Mouse (Mus musculus) c-Kit-negative CD71-positive TER-119-positive erythroid progenitor cells, embryonic 14.5 days (primary cell): ENCODE measurements around the gene D430042O09Rik.

ENCODE experiments used
- DNase-seq: peaks from one replicate; pipeline ENCODE4 v3.0.0-alpha.2; 2013; ENCODE audit warnings: low read depth, low spot score

D430042O09Rik gene

DNA sequence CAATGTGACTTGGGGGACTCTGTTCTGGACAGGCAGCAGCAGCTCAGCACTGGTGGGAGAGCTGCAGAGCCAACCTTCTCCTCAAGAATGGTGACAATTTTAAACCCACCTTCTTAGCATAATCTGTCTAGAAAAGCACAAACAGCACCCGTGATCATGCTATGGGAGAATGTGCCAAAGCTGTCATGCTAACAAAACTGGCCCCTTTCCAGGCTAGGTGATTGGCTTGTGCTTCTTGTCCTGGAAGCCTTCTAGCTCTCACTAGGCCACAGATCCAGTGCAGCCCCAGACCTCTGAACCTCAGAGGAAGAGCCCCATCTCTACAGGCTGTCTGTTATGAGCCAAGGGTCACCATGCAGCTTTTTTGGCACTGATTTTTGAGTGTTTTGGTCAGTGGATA lies 98.9 kb downstream of the D430042O09Rik start:
- DNase-seq, result no peak

DNA sequence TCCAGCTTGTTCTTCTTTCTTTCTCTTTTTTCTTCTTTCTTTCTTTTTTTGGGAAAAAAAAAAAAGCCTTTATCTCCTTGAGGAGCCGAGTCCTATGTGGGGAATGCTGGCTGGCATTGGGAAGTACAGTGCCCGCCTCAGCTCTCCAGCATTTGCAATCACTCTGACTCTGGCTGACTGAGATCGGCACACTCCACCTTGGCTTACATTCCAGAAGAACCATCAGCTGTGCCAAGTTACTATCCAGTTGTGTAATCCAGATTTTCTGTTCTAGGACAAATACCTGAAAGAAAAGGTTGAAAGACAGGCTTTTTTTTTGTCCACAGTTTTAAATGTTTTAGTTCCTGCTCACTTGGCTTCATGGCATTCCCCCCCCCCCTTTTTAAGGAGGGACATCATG lies 100.5 kb downstream of the D430042O09Rik start:
- DNase-seq, result no peak

DNA sequence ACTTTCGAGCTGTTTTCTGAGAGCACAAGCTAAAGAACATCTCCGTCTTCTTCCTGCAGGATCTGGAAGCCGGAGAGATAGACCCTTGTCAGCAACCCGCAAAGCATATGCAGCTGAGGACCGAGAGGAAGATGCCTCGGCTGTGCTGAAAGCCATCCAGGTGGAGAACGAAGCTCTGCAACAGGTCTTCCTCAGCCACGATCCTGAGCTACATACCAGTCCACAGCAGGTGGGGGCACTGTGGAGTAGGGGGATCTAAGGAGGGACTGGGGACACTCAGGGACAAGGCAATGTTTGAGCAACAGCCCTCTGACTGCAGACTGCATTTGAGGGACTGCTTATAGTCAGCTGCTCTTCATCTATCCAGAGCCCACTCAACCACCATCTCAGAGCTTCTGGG lies 105.0 kb downstream of the D430042O09Rik start:
- DNase-seq, result no peak

DNA sequence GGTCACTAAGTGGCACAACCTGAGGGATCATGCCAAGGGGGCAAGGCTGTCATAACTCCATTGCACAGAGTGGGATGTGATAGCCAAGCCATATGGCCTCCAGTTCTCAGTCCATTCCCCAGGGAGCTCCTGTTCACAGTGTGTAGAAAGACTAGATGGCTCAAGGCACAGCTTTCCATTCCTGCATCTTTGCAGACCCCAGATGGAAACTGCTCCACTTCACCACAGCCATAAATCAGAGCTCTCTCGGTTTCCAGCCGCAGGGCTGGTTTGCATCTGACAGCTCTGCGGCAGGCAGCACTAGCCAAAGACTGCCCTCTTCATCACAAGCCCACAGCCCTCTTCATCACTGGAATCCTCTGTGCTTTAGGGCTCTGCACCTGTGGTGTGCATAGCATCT lies 108.0 kb downstream of the D430042O09Rik start:
- no peak for DNase-seq

DNA sequence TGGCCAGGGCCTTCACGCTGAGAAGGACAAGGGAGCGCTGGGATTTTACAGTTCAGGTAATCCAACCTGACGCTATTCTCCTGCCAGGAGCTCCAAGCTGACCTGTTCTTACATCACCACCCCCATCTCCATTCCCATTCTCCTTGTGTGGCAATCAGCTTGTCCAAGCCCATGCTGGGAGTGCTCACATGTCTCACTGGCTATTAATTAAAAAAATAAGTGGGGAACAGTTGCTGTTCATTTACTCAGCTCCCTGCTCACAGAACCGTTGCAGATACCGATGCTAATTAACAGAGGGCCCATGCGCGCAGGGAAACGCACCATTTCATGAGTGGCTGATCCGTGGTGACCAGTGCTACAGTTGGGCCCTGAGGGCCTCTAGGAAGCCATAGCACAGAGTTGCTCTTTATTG lies 110.6 kb downstream of the D430042O09Rik start:
- no peak for DNase-seq

DNA sequence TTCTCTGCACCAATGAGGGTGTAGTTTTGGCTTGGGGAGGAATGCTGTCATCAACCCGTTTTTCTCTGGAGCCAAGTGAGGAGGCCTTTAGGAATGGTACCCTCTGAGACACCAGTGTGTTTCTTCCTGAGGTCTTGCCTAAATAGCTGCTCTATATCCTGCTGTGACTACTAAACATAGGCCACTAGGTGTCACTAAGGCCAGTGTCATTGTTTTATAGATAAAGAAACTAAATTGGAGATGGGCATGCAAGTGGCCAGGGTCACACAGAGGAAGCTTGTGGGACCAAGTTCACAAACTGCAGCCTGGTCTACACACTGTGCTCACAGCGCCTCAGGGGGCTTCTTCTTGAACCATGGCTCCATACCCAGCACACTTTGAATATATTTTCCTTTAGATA lies 112.5 kb downstream of the D430042O09Rik start:
- no peak for DNase-seq

DNA sequence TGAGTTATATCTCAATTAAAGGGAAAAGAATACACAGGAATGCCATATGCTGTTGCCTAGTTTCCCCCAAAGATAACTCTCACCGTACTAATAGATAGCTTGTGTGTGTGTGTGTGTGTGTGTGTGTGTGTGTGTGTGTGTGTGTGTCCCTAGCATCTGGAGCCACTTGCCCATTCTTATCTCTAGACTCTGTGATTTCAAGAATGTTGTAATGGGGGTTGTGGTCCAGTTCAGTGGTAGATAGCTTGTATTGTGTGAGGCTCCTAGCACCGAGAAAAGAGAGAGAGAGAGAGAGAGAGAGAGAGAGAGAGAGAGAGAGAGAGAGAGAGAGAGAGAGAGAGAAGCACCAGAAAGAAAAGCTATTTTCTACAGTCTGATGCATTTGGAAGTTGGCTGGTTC lies 118.7 kb downstream of the D430042O09Rik start:
- no peak for DNase-seq

DNA sequence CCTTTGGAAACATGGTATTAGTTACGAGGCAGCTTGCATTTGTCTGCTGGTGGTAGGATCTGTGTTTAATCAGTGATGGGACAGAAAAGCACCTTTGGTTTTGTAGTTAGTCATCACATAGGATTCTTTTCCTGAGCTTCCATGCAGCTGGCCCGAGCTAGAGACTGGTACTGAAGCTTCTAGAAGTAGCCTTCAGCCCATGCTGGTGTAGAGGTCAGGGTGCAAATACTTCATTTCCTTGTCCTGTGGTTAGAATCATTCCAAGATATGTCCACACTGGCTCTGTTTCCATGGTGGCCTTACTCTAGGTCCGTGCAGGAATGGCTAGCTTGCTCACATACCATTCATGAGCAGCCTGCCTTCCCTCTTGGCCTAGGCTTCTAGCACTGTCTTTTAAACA lies 119.2 kb downstream of the D430042O09Rik start:
- no peak for DNase-seq

DNA sequence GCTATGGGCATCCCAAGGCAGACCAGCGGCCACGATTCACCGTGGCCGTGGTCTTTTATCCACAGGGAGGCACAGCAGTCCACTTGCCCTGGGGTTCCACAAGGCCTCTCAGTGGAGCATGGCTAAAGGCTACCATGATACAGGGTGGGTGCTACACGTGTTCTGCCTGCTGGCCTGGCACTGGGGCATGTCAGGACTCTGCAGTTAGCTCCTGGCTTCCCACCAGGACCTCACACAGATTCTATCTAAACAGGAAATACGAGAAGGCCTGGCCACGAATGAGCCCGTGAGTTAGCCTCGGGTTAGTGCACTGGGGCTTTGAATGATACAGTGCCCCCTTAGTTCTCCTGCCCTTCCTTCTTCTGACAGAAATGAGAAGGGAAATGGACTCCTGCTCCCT lies 119.7 kb downstream of the D430042O09Rik start:
- no peak for DNase-seq

DNA sequence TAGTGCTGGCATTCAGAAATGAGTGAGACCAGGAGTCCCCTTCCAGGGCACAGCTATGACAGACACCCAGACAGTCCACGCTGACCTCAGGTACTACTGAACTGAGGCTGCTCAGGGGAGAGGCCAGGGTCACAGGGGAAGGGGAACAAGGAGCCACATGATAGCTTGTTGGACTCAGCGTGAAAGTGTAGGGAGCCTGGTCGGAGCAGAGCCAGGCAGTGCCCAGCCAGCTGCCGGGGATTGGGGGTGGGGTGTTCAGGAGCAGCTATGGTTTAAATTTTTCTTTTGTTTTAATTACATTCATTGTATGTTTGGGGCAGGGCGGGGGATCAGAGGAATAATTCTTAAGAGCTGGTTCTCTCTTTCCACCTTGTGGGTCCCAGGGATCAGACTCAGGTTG lies 120.9 kb downstream of the D430042O09Rik start:
- no peak for DNase-seq

DNA sequence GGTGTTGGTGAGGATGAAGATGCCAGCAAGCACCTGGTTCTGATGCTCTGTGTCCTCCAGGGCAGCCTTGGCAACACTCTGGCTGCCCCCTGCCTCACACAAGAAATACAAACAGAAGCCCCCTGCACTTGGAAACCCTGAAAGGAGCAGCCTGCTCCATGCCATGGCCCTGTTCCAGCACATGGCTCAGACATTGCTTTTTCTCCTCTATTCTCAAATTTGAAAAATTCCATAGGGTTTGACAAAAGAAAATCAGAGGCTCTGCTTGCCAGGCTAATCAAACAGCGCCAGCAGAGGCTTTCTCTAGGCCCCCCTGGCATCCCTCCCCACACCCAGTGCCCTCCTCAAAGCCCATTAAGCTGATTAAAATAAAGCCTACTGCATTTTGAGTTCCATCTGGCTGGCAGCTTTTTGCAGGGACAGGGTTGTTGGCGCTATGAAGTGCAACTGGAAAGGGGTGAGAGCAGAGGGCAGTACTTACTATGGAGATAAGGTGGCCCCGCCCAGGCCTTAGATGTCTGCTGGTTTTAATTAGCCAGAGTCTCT lies 121.5 kb downstream of the D430042O09Rik start:
- DNase-seq, result no peak

DNA sequence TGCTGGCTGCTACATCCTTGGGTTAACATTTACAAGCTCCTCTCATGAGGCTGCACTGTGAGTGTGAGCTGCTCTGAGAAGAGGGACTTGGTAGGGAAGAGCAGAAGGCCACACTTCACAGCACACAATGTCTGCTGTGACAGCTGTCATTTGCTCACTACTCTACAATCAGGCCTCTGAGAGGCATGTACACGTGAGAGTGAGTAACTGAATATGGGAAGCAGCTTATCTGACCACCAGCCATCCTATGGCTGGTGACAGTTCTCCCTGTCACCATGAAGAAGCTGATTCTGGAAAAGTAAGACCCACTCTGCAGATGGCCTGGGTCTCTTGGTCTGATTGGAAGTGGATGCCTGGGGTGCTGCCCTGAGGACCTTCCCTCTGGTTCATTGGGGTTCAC lies 125.1 kb downstream of the D430042O09Rik start:
- DNase-seq, result no peak

DNA sequence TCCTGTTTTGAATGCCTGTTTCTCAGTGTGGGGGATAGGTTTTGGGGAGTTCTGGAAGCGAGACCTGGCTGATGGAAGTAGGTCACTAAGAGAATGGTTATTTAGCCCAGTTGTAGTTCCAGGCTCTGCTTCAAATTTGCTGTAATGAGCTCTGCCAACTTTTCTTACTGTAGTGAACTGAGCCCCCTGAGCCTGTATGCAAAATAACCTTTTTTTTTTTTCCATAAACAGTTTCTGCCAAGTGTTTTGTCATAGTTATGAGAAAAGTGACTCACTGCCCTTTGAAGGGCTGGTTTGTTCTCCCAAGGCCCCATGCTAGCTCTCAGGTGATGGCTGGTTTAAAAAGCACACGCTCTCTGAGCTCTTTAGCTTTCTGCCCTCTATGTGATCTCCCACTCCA lies 125.8 kb downstream of the D430042O09Rik start:
- DNase-seq, result no peak

DNA sequence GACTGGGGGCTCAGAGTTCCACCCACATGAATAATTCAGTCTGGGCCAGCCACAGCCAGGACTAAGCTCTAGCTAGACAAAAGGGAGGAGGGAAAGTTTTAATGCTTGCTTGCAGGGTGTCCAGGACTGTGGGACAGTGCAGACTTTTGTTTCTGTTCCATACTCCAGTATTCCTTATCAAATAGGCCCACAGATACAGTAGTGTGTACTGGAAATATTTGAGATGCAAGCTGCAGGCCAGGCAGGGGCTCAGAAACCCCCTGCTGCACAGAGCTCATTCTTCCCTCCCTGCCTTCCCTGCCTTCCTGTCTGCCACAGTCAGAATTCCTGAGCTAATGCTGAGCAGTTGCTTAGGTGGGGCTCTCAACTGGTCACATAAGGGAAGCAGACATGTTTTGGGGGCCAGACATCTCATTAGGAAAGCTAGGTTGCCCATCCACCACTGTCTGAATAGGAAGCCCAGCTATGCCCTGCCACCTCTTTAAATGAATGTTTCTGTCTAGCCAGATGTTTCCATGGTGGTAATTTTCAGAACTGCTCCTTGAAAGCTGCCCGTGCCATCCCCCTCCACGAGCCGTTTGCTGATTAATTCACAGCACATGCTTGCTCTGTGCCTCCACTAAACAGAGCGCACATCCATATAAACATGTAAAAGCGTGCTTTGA lies 130.5 kb downstream of the D430042O09Rik start:
- DNase-seq, result no peak

DNA sequence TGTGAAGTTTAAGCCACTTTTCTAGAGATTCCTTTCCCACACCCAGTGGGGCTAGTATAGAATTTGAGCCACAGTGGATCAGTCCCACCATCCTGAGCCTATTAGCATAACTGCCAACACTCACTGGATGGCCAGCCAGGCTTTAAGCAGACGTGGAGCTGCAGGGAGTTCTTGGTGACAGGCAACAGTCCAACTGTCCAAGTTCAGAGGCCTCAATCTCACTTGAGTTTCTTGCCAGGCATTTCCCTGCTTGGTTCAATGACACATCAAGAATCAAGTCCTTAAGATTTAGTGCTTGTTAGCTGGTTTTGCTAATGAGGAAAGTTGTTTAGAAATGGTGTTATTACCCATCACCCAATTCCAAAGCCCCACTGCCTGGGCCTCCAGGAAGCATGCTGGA lies 137.9 kb downstream of the D430042O09Rik start:
- no peak for DNase-seq

DNA sequence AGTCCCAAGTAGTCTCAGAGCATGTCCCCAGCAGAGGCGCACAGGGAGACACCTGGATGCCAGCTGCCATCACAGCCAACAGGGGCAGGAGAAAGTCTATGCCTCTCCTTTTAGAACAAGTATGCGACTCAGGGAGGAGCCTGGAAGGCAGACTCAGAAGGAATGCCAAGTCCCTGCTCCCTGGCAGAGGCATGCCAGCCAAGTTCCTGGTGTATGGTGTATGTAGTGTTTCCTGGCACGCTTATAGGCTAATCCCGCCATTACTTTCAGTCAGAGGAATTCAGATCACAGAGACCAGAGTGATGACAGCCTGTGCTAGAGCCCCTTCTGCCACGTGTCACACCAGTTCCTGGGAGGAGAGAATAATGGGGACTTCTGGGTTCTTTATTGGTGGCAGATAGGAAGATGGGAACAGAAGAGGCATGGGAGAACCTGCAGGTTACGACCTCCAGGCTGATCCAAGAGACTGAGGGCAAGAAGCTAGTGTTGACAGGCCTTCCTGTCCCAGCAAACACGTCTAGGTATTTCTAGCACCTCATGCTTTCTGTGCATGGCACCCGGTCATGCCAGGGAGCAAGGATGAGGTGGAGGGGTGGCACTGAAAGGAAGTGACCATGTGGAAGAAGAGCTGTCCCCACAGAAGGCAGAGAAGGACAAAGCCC lies 139.3 kb downstream of the D430042O09Rik start:
- no peak for DNase-seq

DNA sequence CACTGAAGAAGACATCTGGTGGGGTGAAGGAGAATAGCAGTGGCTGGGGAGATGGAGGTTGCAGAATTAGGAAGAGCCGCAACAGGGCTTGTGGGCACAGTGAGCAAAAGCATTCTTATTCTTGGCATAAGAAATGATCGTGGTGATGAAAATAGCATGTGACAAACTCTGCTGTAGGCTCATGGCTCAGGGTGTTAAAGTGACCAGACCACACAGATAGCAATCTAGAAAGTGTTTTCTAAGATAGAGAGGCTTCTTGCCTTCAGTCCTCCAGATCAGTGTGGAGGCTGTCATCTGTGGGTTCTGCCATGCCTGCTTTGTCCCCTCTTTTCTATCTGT lies 139.8 kb downstream of the D430042O09Rik start:
- DNase-seq, result no peak

DNA sequence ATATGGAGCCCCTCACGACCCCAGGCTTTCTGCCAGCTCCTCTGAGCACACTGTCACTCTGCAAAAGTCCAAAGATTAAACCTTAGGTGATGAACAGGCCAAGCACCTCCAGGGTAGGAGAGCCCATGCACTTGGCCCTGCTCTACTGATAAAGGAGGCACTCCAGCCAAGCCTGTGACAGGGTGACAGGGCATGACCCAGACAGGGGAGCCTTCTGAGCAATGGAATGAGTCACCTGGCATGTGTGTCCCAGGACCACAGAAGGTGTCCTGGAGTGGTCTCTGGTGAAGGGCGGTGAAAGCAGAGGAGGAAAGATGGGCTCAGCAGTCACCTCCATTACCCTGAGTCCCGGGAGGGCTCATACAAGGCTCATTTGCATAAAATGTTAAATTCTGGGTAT lies 151.9 kb downstream of the D430042O09Rik start:
- no peak for DNase-seq

DNA sequence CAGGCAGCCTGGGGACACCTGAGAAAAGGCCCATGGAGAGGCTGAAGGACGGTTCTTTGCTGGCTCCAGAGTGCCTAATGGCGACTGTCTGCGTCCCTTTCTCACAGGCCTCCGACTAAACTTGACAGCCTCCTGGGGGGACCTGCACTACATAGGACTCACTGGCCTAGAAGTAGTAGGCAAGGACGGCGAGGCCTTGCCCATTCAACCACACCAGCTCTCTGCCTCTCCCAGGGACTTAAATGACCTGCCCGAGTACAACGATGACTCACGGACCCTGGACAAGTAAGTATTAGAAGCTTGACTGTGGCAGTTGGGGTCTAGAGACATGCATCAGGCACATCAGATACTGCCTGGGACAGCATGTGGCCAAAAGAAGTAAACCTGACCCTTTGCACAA lies 152.7 kb downstream of the D430042O09Rik start:
- no peak for DNase-seq

DNA sequence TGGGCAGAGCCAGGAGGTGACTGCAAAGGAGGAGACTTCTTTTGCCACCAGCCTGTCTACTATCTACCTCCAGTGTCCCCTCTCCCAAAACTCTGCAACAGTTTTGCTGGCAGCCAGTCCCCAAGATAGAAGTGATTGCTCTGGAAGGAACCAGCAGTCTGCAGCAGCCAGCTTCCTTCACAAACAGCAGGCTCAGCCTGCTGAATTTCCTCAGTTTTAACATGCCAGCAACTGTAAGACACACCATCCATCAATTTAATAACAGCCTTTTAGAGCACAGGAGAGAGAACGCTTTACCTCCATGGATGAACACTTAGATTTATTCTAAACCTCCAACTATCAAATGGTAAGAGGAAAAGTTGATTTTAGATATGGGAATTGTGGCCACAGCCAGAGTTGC lies 156.3 kb downstream of the D430042O09Rik start:
- no peak for DNase-seq

DNA sequence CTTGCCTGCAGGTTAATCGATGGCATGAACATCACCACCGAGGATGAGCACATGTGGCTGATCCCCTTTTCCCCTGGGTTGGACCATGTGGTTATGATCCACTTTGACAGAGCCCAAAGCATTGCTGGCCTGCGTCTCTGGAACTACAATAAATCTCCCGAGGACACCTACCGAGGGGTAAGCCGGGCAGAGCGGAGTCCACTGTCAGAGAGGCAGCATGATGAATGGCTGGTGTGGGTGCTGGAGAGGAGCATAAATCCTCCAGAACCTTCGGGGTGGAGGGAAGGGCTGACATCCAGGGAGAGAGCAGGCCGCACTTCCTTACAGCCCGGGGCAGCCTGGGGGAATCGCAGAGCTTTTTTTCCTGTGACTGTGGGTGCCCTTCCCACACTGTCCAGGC lies 157.5 kb downstream of the D430042O09Rik start:
- no peak for DNase-seq

DNA sequence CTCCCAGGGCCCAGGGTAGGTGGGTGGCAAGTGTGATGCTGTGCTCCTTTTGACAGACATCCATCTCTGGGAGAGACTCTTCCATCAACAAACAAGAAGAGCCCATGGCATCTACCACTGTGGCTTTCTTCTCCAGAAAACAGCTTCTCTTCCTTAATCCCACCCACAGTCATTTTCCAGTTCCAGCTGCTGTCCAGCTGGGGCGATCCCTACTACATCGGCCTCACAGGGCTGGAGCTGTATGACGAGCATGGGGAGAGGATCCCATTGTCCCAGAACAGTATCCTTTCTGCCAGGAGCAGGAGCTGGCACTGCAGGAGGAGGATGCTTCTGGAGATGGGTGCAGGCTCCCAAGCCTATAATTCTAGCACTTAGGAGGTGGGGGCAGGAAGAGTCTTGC lies 160.9 kb downstream of the D430042O09Rik start:
- DNase-seq, result no peak

DNA sequence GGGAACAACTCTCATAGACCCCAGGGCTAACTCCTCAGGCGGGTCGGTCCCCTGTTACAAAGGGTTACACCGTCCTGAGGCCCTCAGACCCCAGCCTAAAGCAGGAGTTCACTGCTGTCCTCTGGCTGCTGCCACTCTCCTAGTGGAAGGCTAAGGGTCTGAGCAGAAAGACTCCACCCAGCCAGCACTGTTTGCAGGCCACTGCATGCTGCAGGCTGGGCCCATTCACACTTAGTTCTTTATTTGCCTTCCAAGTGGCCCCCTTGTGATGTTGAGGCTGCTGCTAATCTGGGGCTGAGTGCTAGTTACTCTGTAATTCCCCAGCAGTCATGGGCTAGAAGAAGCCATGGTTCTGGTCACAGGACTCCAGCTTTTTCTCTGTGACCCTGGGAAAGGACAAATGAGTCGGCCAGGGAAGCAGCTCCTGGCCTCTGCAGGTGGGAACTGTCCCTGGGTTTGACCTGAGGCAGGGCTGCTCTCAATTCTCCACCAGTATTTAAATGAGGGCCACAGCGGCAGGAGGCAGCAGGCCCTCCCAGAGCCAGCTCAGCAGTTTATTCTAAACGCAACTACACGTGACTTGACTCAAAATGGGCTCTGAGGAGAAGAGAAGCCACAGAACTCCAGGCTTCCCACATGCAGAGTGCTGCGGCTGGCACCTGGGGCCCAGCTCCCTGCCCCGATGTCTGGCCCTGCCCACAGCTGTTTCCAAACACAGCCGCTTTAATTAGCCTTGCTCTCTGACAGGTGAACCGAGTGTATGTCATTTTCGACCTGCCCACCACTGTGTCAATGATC lies 163.9 kb downstream of the D430042O09Rik start:
- no peak for DNase-seq
